Mouse (Mus musculus) left cerebral cortex, adult 8-10 months (tissue): ENCODE data around the gene Trpc2. TPM values are rescaled to one million over a fixed set of nuclear protein-coding genes. Genes with fewer than 3 reads are reported as not detected.

Source experiments
- DNase-seq, 2 experiments: peaks; one replicate each; pipeline ENCODE4 v3.0.0; 2022; ENCODE audit warnings: low spot score in 2 of 2
- total RNA-seq, 4 experiments: library from RNA; stranded (reverse); gene quantifications; 2 replicates each; pipeline ENCODE4 v1.2.4; 2022

Trpc2 gene
- total RNA-seq, 4 experiments from 2014 or later, result 0.61 to 2.4 (median 1.3) TPM

GRCm38 (mm10) chr7:102102241-102102640 lies 19.3 kb downstream of the Trpc2 start:
- DNase-seq, result no peak

DNA sequence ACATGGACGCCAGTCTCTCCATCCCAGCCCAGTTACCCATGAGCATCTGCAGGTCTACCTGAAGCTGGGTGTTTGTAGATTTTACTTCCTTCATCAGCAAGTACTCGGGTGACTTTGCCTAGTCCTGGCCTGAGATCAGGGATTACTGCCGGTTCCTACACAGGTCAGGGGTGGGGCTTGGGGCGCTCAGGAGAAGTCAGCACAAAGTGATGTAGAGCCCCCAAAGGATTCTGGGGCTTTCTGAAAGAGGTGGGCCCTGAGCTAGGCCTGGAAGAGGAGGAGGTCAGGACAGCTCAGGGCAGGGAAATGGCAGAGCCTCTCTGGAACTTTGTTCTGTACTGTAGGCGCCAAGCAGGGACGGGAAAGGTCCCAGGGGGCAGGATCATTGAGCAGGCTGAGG lies 19.8 kb downstream of the Trpc2 start:
- DNase-seq, result no peak

DNA sequence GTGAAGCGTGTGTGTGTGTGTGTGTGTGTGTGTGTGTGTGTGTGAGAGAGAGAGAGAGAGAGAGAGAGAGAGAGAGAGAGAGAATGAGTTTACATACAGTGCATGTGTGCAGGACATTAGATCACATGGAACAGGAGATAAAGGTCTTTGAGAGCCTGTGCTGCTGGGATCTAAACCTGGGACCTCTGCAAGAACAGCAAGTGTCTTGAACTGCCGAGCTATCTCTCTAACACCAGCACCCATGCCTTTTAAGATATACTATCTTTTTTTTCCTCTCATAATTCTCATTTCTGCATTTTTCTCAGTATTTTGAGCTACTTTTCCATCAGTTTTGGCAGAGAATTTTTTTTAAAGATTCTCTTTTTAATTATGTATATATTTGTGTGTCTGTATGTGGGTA lies 20.6 kb downstream of the Trpc2 start:
- DNase-seq, result no peak

DNA sequence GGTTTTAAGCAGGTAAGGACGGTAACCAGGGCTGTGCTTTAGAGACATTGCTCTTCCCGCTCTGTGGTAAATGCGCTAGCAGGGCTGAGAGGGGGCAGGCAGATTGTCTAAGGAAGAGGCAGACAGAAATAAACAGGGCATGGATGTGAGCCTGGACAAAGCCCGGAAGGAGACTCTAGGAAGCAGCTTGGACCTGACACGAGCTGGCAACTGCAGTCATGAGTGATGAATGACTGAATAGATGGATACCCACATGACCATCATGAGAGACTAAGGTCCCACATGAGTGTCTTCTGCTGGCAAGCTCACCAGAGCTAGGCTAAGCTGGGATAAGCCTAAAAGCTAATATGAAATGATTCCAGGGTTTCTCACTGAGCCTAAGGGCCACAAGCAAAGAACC lies 21.2 kb downstream of the Trpc2 start:
- no peak for DNase-seq

- DNase-seq, result no peak
These were observed 23.8 kb downstream of the Trpc2 start for GRCm38 (mm10) chr7:102106700-102107141.

DNA sequence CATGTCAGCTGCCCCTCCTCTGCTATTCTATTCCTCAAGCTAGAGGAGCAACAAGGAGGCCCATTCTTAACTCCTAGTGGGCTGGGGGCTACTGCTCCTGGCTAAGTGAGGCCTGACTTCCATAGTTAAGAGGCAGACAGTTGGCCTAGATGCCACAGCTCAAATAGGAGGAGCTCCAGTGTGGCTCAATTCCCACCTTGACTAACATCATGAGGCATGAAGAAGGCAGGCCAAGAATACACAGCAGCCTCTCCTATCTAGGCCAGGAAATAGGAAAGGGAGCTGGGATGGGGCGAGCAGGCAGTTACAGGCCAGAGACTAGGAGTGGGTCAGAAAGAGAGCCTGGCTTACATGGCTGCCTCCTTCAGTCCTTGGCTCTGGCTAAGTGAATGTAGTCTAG lies 25.3 kb downstream of the Trpc2 start:
- no peak for DNase-seq

DNA sequence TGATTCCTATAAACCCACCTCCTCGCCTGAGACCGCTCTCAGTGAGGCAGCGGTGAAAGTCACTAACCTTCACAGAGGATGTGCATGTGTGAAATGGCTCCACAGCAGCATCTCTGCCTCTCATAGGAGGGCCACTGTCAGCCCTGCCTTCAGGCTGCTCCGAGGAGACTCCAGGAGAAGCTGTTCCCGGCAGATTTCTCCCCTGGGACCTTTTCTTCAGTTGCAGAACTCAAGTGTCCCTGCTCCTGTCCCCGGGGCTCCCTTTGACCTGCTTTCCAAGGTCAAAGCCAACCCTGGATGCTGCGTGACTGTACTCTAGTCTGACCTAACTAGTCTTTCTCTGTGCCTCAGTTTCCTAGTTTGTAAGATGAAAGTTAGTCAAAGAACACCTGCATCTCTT lies 26.3 kb downstream of the Trpc2 start, which contains the start of gene Art5:
Gene Art5, minus strand, starts transcription at position 319 of the 400 bp plus-strand sequence.
- no peak for DNase-seq

- no peak for DNase-seq
These were observed 26.8 kb downstream of the Trpc2 start for GRCm38 (mm10) chr7:102109746-102110145.

DNA sequence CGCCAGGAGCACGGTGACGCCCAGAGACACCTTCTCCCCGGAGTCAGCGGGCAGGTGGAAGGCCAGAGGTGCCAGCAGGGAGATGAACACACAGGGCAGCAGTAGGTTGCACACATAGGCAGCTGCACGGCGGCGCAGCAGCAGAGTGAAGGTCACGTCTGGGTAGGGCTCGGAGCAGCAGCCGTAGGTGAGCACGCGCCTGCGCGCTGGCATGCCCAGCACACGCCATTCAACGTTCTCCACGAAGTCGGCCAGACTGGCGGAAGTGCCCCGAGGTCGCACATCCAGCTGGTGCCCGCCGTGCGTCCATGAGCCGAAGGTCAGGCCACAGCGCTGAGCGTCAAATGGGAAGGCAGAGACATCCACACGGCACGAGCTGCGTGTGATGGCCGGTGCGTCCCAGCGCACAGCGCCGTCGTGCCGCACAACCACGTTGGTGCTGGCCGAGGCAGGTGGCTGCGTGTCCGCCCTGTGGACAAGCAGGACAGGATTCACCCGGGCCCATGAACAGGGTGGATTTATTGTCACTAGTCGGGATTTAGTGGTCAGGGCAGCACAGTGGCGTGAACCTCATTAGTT lies 30.3 kb downstream of the Trpc2 start:
- DNase-seq, result no peak

DNA sequence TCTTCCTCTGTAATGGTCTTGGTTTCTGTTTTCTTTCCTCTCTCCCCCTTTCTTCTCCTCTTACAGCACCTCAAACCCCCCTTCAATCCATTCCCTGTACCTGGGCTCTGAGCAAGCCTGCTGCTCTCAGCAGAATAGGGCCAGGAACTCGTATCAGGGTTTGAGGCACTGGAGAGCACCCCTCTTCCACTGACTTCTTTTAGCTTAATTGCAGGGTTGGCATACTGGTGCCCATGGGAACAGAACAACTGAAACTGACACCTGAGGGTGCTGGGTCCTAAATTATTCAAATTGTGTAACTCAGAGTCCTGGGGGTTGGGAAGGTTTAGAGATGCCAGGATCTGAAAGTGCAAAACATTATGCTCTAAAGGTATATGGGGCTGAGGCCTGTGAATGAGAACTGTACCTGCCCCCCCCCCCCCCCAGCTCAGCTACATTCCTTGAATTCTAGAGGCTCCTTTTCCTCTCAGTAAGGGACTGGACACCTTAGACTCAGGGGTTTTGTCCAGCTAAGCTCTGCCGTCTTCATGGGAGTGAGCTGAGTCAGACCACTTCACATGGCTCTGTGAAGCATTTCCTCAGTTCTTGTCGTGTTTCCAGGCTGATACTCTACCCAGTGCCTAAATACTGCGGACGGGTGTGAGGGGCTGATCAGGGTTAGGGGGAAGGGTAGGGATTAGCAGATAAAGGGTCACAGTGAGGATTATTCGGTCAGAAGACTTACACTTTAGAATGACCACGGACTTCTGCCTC lies 33.8 kb downstream of the Trpc2 start, which contains the start of gene Chrna10:
Gene Chrna10, minus strand, starts transcription at position 250 of the 753 bp plus-strand sequence.
- DNase-seq, result no peak

- no peak for DNase-seq
These were observed 34.5 kb downstream of the Trpc2 start for GRCm38 (mm10) chr7:102117382-102117781.

DNA sequence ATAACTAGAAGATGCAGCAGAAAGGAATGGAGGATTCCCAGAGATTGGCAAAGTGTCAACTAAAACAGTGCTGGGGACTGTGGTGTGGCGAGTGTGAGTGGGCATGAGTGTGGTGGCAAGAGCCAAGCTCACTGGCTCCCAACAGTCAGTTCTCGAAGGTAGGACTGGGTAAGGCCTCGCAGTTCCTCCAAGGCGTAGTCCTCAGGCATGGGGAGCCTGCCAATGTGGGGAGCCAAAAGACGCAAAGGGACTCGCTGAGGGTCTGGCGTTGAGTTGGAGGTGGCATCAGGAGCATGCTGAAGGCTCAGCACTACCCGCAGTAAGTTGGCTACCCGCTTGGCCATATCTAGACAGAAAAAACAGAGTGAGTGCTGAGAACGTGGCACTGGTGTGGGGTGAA lies 37.4 kb downstream of the Trpc2 start:
- no peak for DNase-seq

DNA sequence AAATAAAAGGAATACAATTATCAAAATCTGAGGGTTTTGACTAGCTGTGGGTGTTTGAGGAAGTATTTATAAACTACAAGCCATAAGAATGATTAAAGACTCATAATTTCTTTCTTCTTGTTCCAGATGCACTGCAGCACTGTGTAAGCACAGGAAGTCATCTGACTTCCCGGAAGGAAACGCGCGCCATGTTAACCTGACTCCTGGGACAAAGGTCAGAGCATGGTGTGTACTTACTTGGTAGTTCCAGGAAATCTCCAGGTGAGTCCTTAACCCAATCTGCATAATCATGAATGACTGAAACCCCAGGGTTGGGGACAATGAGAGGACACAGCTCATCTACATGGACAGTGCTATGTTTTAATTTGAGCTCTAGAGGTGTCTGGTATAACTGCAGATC lies 49.5 kb downstream of the Trpc2 start:
- DNase-seq, result no peak

- DNase-seq, result no peak
These were observed 54.5 kb downstream of the Trpc2 start for GRCm38 (mm10) chr7:102137464-102137863.

DNA sequence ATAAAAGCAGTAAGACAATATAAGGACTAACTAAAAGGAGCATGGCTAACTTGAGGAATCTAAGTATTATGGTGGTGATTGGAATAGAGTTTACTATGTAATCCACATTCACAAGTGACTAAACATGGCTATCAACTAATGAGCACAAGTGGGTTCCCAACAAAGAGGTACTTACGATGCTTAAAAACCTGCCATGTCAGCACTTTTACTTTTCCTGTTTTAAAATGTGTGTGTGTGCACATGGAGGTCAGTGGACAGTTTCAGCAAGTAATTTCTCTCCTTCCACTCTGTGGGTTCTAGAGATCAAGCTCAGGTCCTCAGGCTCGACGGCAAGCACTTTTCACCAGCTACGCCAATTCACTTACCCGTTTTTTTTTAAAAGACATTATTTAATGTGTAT lies 55.0 kb downstream of the Trpc2 start:
- no peak for DNase-seq

Other genes with a start within 250 kb of the Trpc2 start
- 10 to 100 TPM; 35.7 to 46.9 (median 42.6) TPM for gene Inppl1, start 244.9 kb upstream of the Trpc2 start, total RNA-seq
- under 1 TPM in 1 of 4 experiments, not detected in 3; 0.55 TPM for gene Folr2, start 225.9 kb upstream of the Trpc2 start, total RNA-seq
- gene Anapc15, start 219.4 kb upstream of the Trpc2 start, total RNA-seq, result 10 to 100 TPM; 30.0 to 45.4 (median 32.9) TPM
- gene Folr1, start 212.3 kb upstream of the Trpc2 start, total RNA-seq, result 1 to 10 TPM in 2 of 4 experiments, under 1 TPM in 2; 0.46 to 9.8 (median 1.2) TPM
- 10 to 100 TPM; 83.0 to 96.2 (median 90.5) TPM for gene Lamtor1, start 177.2 kb upstream of the Trpc2 start, total RNA-seq
- gene Tomt, start 176.8 kb upstream of the Trpc2 start, total RNA-seq, result under 1 TPM in 2 of 4 experiments, not detected in 2; 0.13 to 0.32 TPM
- gene Lrrc51, start 149.2 kb upstream of the Trpc2 start, total RNA-seq, result 1 to 10 TPM; 3.7 to 8.1 (median 5.8) TPM
- 100 to 1,000 TPM in 2 of 4 experiments, 10 to 100 TPM in 2; 98.8 to 108 (median 101) TPM for gene Numa1, start 149.0 kb upstream of the Trpc2 start, total RNA-seq
- 1 to 10 TPM; 6.6 to 8.1 (median 7.8) TPM for gene Il18bp, start 64.4 kb upstream of the Trpc2 start, total RNA-seq
- gene Rnf121, start 17.6 kb upstream of the Trpc2 start, total RNA-seq, result 10 to 100 TPM; 45.4 to 51.5 (median 47.8) TPM
- 10 to 100 TPM; 20.4 to 28.8 (median 24.4) TPM for gene Xndc1, start 17.6 kb upstream of the Trpc2 start, total RNA-seq
- 1 to 10 TPM in 3 of 4 experiments, under 1 TPM in 1; 0.63 to 2.4 (median 1.5) TPM for gene Xntrpc, start 17.4 kb upstream of the Trpc2 start, total RNA-seq
- under 1 TPM in 3 of 4 experiments, not detected in 1; 0.25 to 0.46 (median 0.26) TPM for gene Art1, start 18.6 kb downstream of the Trpc2 start, total RNA-seq
- gene Art5, start 26.4 kb downstream of the Trpc2 start, total RNA-seq, result under 1 TPM in 1 of 4 experiments, not detected in 3; 0.33 TPM
- gene Chrna10, start 33.7 kb downstream of the Trpc2 start, total RNA-seq, result under 1 TPM; 0.46 to 0.99 (median 0.84) TPM
- 10 to 100 TPM; 40.7 to 43.0 (median 41.7) TPM for gene Nup98, start 127.1 kb downstream of the Trpc2 start, total RNA-seq
- gene Pgap2, start 127.1 kb downstream of the Trpc2 start, total RNA-seq, result 10 to 100 TPM; 23.7 to 28.9 (median 25.5) TPM
- 10 to 100 TPM; 34.4 to 46.5 (median 39.2) TPM for gene Rhog, start 172.9 kb downstream of the Trpc2 start, total RNA-seq
- gene Stim1, start 184.7 kb downstream of the Trpc2 start, total RNA-seq, result 10 to 100 TPM; 87.0 to 97.5 (median 94.7) TPM